Mouse (Mus musculus): ENCODE measurements at regions not wholly inside any gene's neighbourhood (a gene's known extent, or its start where the extent isn't known, plus 50 kb on each side); places are given as distances from the start of the nearest gene placed in this dataset.

GRCm38 (mm10) chr5:43116821-43117220, 116.1 kb upstream of the Cpeb2 start:
- H3K27me3 ChIP-seq (ENCODE audit: control insufficient read depth, insufficient read depth, insufficient read length) = no peaks in the 10 kb centered on the region
- TF ChIP-seq USF1 (IDR thresholded peaks at IDR 0.05; ENCODE audit: low read depth) (peak; percentile 43), MAX (IDR thresholded peaks at IDR 0.05) (no peak), CEBPB (IDR thresholded peaks at IDR 0.05; ENCODE audit: low read depth) (peak; percentile 65)

GRCm38 (mm10) chr5:43121065-43121464, 111.9 kb upstream of the Cpeb2 start:
- no peaks in the 10 kb centered on the region for H3K79me2 ChIP-seq (ENCODE audit: control insufficient read depth, insufficient read depth)
- H3ac ChIP-seq (ENCODE audit: control insufficient read depth, insufficient read length, low read depth) = no peak overlapping the region
- no peaks in the 10 kb centered on the region for H3K79me3 ChIP-seq (ENCODE audit: low read depth)
- no peak for TF ChIP-seq CTCF (IDR thresholded peaks at IDR 0.05; ENCODE audit: control insufficient read depth, insufficient read depth, insufficient read length)
- TF ChIP-seq MAX (IDR thresholded peaks at IDR 0.05) = no peak
- TF ChIP-seq MYOG (IDR thresholded peaks at IDR 0.05; ENCODE audit: control insufficient read depth, extremely low read depth, insufficient read length) = no peak
- no peak for TF ChIP-seq MYOD1 (IDR thresholded peaks at IDR 0.05; ENCODE audit: control insufficient read depth, insufficient read length, low read depth)
- TF ChIP-seq CEBPB (IDR thresholded peaks at IDR 0.05; ENCODE audit: low read depth) = no peak
- TF ChIP-seq FOSL1 (IDR thresholded peaks at IDR 0.05; ENCODE audit: insufficient read depth, low read length, poor library complexity, severe bottlenecking) = no peak
- no peak for TF ChIP-seq USF1 (IDR thresholded peaks at IDR 0.05; ENCODE audit: low read depth)
- H3K4me3 ChIP-seq (ENCODE audit: insufficient read depth, poor library complexity, severe bottlenecking) = no peak overlapping the region
- no peaks in the 10 kb centered on the region for H3K36me3 ChIP-seq (ENCODE audit: control insufficient read depth, insufficient read depth)
- H3K27me3 ChIP-seq (ENCODE audit: control insufficient read depth, insufficient read depth, insufficient read length) = no peaks in the 10 kb centered on the region

More at GRCm38 (mm10) chr5:43116821-43117220, 116.1 kb upstream of the Cpeb2 start:
- Histone ChIP-seq H3ac (ENCODE audit: control insufficient read depth, insufficient read length, low read depth) (no peak overlapping the region), H3K79me2 (ENCODE audit: control insufficient read depth, insufficient read depth) (no peaks in the 10 kb centered on the region), H3K4me3 (ENCODE audit: insufficient read depth, poor library complexity, severe bottlenecking) (no peak overlapping the region), H3K79me3 (ENCODE audit: low read depth) (no peaks in the 10 kb centered on the region), H3K36me3 (ENCODE audit: control insufficient read depth, insufficient read depth) (no peaks in the 10 kb centered on the region)

- Histone ChIP-seq H3ac (ENCODE audit: control insufficient read depth, insufficient read length, low read depth) (no peak overlapping the region), H3K79me3 (ENCODE audit: low read depth) (no peaks in the 10 kb centered on the region), H3K4me3 (ENCODE audit: insufficient read depth, poor library complexity, severe bottlenecking) (no peak overlapping the region), H3K27me3 (ENCODE audit: control insufficient read depth, insufficient read depth, insufficient read length) (no peaks in the 10 kb centered on the region), H3K79me2 (ENCODE audit: control insufficient read depth, insufficient read depth) (no peaks in the 10 kb centered on the region), H3K36me3 (ENCODE audit: control insufficient read depth, insufficient read depth) (no peaks in the 10 kb centered on the region)
- TF ChIP-seq MAX (IDR thresholded peaks at IDR 0.05) (no peak), CEBPB (IDR thresholded peaks at IDR 0.05; ENCODE audit: low read depth) (no peak)
These were observed 108.7 kb upstream of the Cpeb2 start for GRCm38 (mm10) chr5:43124301-43124700.

- H3K36me3 ChIP-seq (ENCODE audit: control insufficient read depth, insufficient read depth) = no peaks in the 10 kb centered on the region
- H3K27me3 ChIP-seq (ENCODE audit: control insufficient read depth, insufficient read depth, insufficient read length) = no peaks in the 10 kb centered on the region
- no peak overlapping the region for H3ac ChIP-seq (ENCODE audit: control insufficient read depth, insufficient read length, low read depth)
- TF ChIP-seq CEBPB (IDR thresholded peaks at IDR 0.05; ENCODE audit: low read depth) = peak; percentile 37
- no peak for TF ChIP-seq MYOG (IDR thresholded peaks at IDR 0.05; ENCODE audit: control insufficient read depth, extremely low read depth, insufficient read length)
- no peak for TF ChIP-seq CTCF (IDR thresholded peaks at IDR 0.05; ENCODE audit: control insufficient read depth, insufficient read depth, insufficient read length)
- TF ChIP-seq USF1 (IDR thresholded peaks at IDR 0.05; ENCODE audit: low read depth) = no peak
- H3K4me3 ChIP-seq (ENCODE audit: insufficient read depth, poor library complexity, severe bottlenecking) = no peak overlapping the region
- no peaks in the 10 kb centered on the region for H3K79me3 ChIP-seq (ENCODE audit: low read depth)
- H3K79me2 ChIP-seq (ENCODE audit: control insufficient read depth, insufficient read depth) = no peaks in the 10 kb centered on the region
These were observed 107.0 kb upstream of the Cpeb2 start for GRCm38 (mm10) chr5:43125774-43126536.

GRCm38 (mm10) chr5:43130377-43130776, 102.6 kb upstream of the Cpeb2 start:
- Histone ChIP-seq H3K79me2 (ENCODE audit: control insufficient read depth, insufficient read depth) (no peaks in the 10 kb centered on the region), H3K36me3 (ENCODE audit: control insufficient read depth, insufficient read depth) (no peaks in the 10 kb centered on the region), H3ac (ENCODE audit: control insufficient read depth, insufficient read length, low read depth) (no peak overlapping the region), H3K4me3 (ENCODE audit: insufficient read depth, poor library complexity, severe bottlenecking) (no peak overlapping the region), H3K79me3 (ENCODE audit: low read depth) (no peaks in the 10 kb centered on the region), H3K27me3 (ENCODE audit: control insufficient read depth, insufficient read depth, insufficient read length) (no peaks in the 10 kb centered on the region)
- no peak for TF ChIP-seq CEBPB (IDR thresholded peaks at IDR 0.05; ENCODE audit: low read depth)
- no peak for TF ChIP-seq MYOG (IDR thresholded peaks at IDR 0.05; ENCODE audit: control insufficient read depth, extremely low read depth, insufficient read length)
- TF ChIP-seq CTCF (IDR thresholded peaks at IDR 0.05; ENCODE audit: control insufficient read depth, insufficient read depth, insufficient read length) = no peak
- no peak for TF ChIP-seq USF1 (IDR thresholded peaks at IDR 0.05; ENCODE audit: low read depth)
- TF ChIP-seq MYOD1 (IDR thresholded peaks at IDR 0.05; ENCODE audit: control insufficient read depth, insufficient read length, low read depth) = no peak
- no peak for TF ChIP-seq FOSL1 (IDR thresholded peaks at IDR 0.05; ENCODE audit: insufficient read depth, low read length, poor library complexity, severe bottlenecking)

GRCm38 (mm10) chr5:43130901-43131557, 101.9 kb upstream of the Cpeb2 start:
- H3K36me3 ChIP-seq (ENCODE audit: control insufficient read depth, insufficient read depth) = no peaks in the 10 kb centered on the region
- H3K79me3 ChIP-seq (ENCODE audit: low read depth) = no peaks in the 10 kb centered on the region
- H3ac ChIP-seq (ENCODE audit: control insufficient read depth, insufficient read length, low read depth) = no peak overlapping the region
- H3K27me3 ChIP-seq (ENCODE audit: control insufficient read depth, insufficient read depth, insufficient read length) = no peaks in the 10 kb centered on the region
- no peak for TF ChIP-seq FOSL1 (IDR thresholded peaks at IDR 0.05; ENCODE audit: insufficient read depth, low read length, poor library complexity, severe bottlenecking)
- TF ChIP-seq CTCF (IDR thresholded peaks at IDR 0.05; ENCODE audit: control insufficient read depth, insufficient read depth, insufficient read length) = no peak
- no peak for TF ChIP-seq MAX (IDR thresholded peaks at IDR 0.05)
- TF ChIP-seq USF1 (IDR thresholded peaks at IDR 0.05; ENCODE audit: low read depth) = no peak
- TF ChIP-seq MYOD1 (IDR thresholded peaks at IDR 0.05; ENCODE audit: control insufficient read depth, insufficient read length, low read depth) = no peak
- no peak for TF ChIP-seq CEBPB (IDR thresholded peaks at IDR 0.05; ENCODE audit: low read depth)
- TF ChIP-seq MYOG (IDR thresholded peaks at IDR 0.05; ENCODE audit: control insufficient read depth, extremely low read depth, insufficient read length) = no peak
- H3K4me3 ChIP-seq (ENCODE audit: insufficient read depth, poor library complexity, severe bottlenecking) = no peak overlapping the region
- H3K79me2 ChIP-seq (ENCODE audit: control insufficient read depth, insufficient read depth) = no peaks in the 10 kb centered on the region

Measured in C2C12 (cell line).